Mouse (Mus musculus) lung, postnatal 0 days (tissue): ENCODE measurements at regions not wholly inside any gene's neighbourhood (a gene's known extent, or its start where the extent isn't known, plus 50 kb on each side); places are given as distances from the start of the nearest gene placed in this dataset.

Experiments
- ATAC-seq: fragments of 200-750 bp; cut with Nextera tagmentation; 2 replicates; pipeline ENCODE4 v1.8.0; 2017; ENCODE audit warnings: moderate library complexity
- DNase-seq: peaks from one replicate; pipeline ENCODE4 v3.0.0-alpha.2; 2016; ENCODE audit warnings: low spot score
- H3K27ac ChIP-seq: fragments of 300-500 bp; sonication (generic); 2 replicates; pipeline ENCODE4 v1.5.1; 2014; ENCODE audit warnings: antibody characterized with exemption, mild to moderate bottlenecking, low read length, mixed read lengths
- H3K27me3 ChIP-seq: fragments of 300-500 bp; sonication (generic); replicated peaks from 2 replicates; pipeline ENCODE4 v1.6.1; 2014; ENCODE audit warnings: low read length, mixed read lengths; ENCODE audit not compliant: insufficient read depth
- H3K36me3 ChIP-seq: fragments of 300-500 bp; sonication (generic); 2 replicates; pipeline ENCODE4 v1.6.1; 2014; ENCODE audit warnings: low read length, mixed read lengths; ENCODE audit not compliant: insufficient read depth
- H3K4me1 ChIP-seq: fragments of 300-500 bp; sonication (generic); 2 replicates; pipeline ENCODE4 v1.6.1; 2014; ENCODE audit warnings: antibody characterized with exemption, low read depth, low read length, mixed read lengths; ENCODE audit not compliant: insufficient read depth
- H3K4me2 ChIP-seq: fragments of 300-500 bp; sonication (generic); replicated peaks from 2 replicates; pipeline ENCODE4 v1.6.1; 2014; ENCODE audit warnings: low read depth, mild to moderate bottlenecking, low read length, moderate library complexity, mixed read lengths
- H3K4me3 ChIP-seq: fragments of 300-500 bp; sonication (generic); 2 replicates; pipeline ENCODE4 v1.5.1; 2014; ENCODE audit warnings: low read depth, low read length
- H3K9ac ChIP-seq: fragments of 300-500 bp; sonication (generic); replicated peaks from 2 replicates; pipeline ENCODE4 v1.6.1; 2014; ENCODE audit warnings: low read depth, mild to moderate bottlenecking
- H3K9me3 ChIP-seq: fragments of 300-500 bp; sonication (generic); 2 replicates; pipeline ENCODE4 v1.6.1; 2016; ENCODE audit warnings: low read length, mixed read lengths
- CTCF ChIP-seq: IDR thresholded peaks from 2 replicates; pipeline ENCODE4 v1.5.1; 2016; ENCODE audit warnings: antibody characterized with exemption, mild to moderate bottlenecking
- EP300 ChIP-seq: IDR thresholded peaks from 2 replicates; pipeline ENCODE4 v1.6.1; 2016; ENCODE audit warnings: antibody characterized with exemption, mild to moderate bottlenecking, control low read depth
- WGBS: fragments of 180-500 bp; shearing (Covaris S2); extraction: QIAGEN DNeasy Blood & Tissue Kit; methylation state at CpG from one replicate; pipeline ENCODE4 v1.1.7; 2014; 5-methylcytosine and 5-hydroxymethylcytosine counted together

GRCm38 (mm10) chr2:167802494-167802893 is 112.9 kb upstream of the Tmem189 start:
- Histone ChIP-seq H3K4me2 (no peak overlapping the region), H3K36me3 (no peaks in the 10 kb centered on the region), H3K4me3 (no peak overlapping the region), H3K4me1 (peaks cover 11% of the 10 kb centered on the region; the same call in 1 of the 2 replicates), H3K9me3 (no peaks in the 10 kb centered on the region), H3K9ac (no peak overlapping the region), H3K27ac (no peak overlapping the region), H3K27me3 (no peaks in the 10 kb centered on the region)
- 61% methylated on average over 9 of the region's 9 CpGs for WGBS
- ATAC-seq: no peak
- TF ChIP-seq EP300: no peak
- no peak for TF ChIP-seq CTCF
- peak; percentile 23 for DNase-seq

- Histone ChIP-seq H3K4me2 (no peak overlapping the region), H3K27me3 (no peaks in the 10 kb centered on the region), H3K9me3 (no peaks in the 10 kb centered on the region), H3K27ac (peak overlapping the region; percentile 70), H3K36me3 (no peaks in the 10 kb centered on the region), H3K9ac (no peak overlapping the region), H3K4me1 (peaks cover 11% of the 10 kb centered on the region; the same call in 1 of the 2 replicates), H3K4me3 (no peak overlapping the region)
- 68% methylated on average over 10 of the region's 10 CpGs for WGBS
- DNase-seq (peak; percentile 21), ATAC-seq (no peak)
- no peak; the same call in 1 of the 2 replicates for TF ChIP-seq EP300
- TF ChIP-seq CTCF: no peak
Measured at GRCm38 (mm10) chr2:167801389-167801788, 111.8 kb upstream of the Tmem189 start.

- 49% methylated on average over 11 of the region's 11 CpGs for WGBS
- peaks cover 11% of the 10 kb centered on the region; the same call in 1 of the 2 replicates for H3K4me1 ChIP-seq
- H3K4me3 ChIP-seq: no peak overlapping the region
- H3K4me2 ChIP-seq: no peak overlapping the region
- DNase-seq: peak; percentile 84
- no peaks in the 10 kb centered on the region for H3K9me3 ChIP-seq
- TF ChIP-seq EP300 (peak; percentile 74), CTCF (no peak)
- peak; percentile 65 for ATAC-seq
- H3K36me3 ChIP-seq: no peaks in the 10 kb centered on the region
- H3K9ac ChIP-seq: no peak overlapping the region
- H3K27ac ChIP-seq: peak overlapping the region; percentile 70
- H3K27me3 ChIP-seq: no peaks in the 10 kb centered on the region
Measured at GRCm38 (mm10) chr2:167800648-167801245, 111.1 kb upstream of the Tmem189 start.

GRCm38 (mm10) chr2:167799629-167800387 is 110.2 kb upstream of the Tmem189 start:
- no peaks in the 10 kb centered on the region for H3K36me3 ChIP-seq
- WGBS: 83% methylated on average over 5 of the region's 5 CpGs
- H3K9ac ChIP-seq: no peak overlapping the region
- no peak overlapping the region for H3K4me2 ChIP-seq
- no peak overlapping the region for H3K4me3 ChIP-seq
- peaks cover 9% of the 10 kb centered on the region; the same call in 1 of the 2 replicates for H3K4me1 ChIP-seq
- H3K27me3 ChIP-seq: no peaks in the 10 kb centered on the region
- TF ChIP-seq EP300 (no peak), CTCF (no peak)
- ATAC-seq (peak; percentile 75), DNase-seq (peak; percentile 94)
- no peaks in the 10 kb centered on the region for H3K9me3 ChIP-seq
- 0 out of 2 replicates have a peak overlapping the region, but pooled peaks have one; percentile 10 for H3K27ac ChIP-seq

- Histone ChIP-seq H3K9ac (no peak overlapping the region), H3K4me1 (peaks cover 6% of the 10 kb centered on the region; the same call in 1 of the 2 replicates), H3K4me3 (no peak overlapping the region), H3K27ac (0 out of 2 replicates have a peak overlapping the region, but pooled peaks have one; percentile 10), H3K36me3 (no peaks in the 10 kb centered on the region), H3K4me2 (no peak overlapping the region), H3K9me3 (no peaks in the 10 kb centered on the region), H3K27me3 (no peaks in the 10 kb centered on the region)
- TF ChIP-seq CTCF (no peak), EP300 (no peak)
- 94% methylated on average over 9 of the region's 9 CpGs for WGBS
- DNase-seq (no peak), ATAC-seq (no peak)
Measured at GRCm38 (mm10) chr2:167798969-167799513, 109.4 kb upstream of the Tmem189 start.

- DNase-seq (peak; percentile 78), ATAC-seq (peak; percentile 21)
- Histone ChIP-seq H3K4me3 (no peak overlapping the region), H3K36me3 (no peaks in the 10 kb centered on the region), H3K27me3 (no peaks in the 10 kb centered on the region), H3K4me1 (peaks cover 6% of the 10 kb centered on the region; the same call in 1 of the 2 replicates), H3K27ac (peak overlapping the region; percentile 35; the same call in 1 of the 2 replicates), H3K9me3 (no peaks in the 10 kb centered on the region), H3K9ac (no peak overlapping the region), H3K4me2 (no peak overlapping the region)
- TF ChIP-seq EP300 (peak; percentile 61; the same call in 1 of the 2 replicates), CTCF (no peak)
- WGBS: 58% methylated on average over 11 of the region's 11 CpGs
Measured at GRCm38 (mm10) chr2:167798076-167798782, 108.6 kb upstream of the Tmem189 start.
